Mouse (Mus musculus) natural killer cell, adult 2 months (primary cell): ENCODE measurements around the gene Hdac11.
"Not testable (repeated sequence)": the region's sequence is repeated elsewhere in the genome, so short reads cannot be mapped to it uniquely, and the experiment has no call there.

Experiments
- DNase-seq, 2 experiments: peaks; one replicate each; pipeline ENCODE4 v3.0.0; 2022; ENCODE audit warnings: low spot score in 2 of 2

Gene Hdac11

GRCm38 (mm10) chr6:91156554-91157236, at the start of gene Hdac11:
Gene Hdac11 (plus strand): TSS chr6:91156665.
- DNase-seq: peak; percentile 70

- peak in 1 of 2 experiments; percentile 26 for DNase-seq
These were observed 48.1 kb upstream of the Hdac11 start for GRCm38 (mm10) chr6:91108301-91108916.

- no peak for DNase-seq
These were observed 47.5 kb upstream of the Hdac11 start for GRCm38 (mm10) chr6:91108917-91109450.

GRCm38 (mm10) chr6:91109489-91109888, 47.0 kb upstream of the Hdac11 start:
- no peak for DNase-seq

GRCm38 (mm10) chr6:91110323-91111020, 46.0 kb upstream of the Hdac11 start:
- peak in 1 of 2 experiments; percentile 37 for DNase-seq

GRCm38 (mm10) chr6:91111141-91111953, 45.1 kb upstream of the Hdac11 start:
- peak in 1 of 2 experiments; percentile 30 for DNase-seq

- DNase-seq: no peak
These were observed 44.6 kb upstream of the Hdac11 start for GRCm38 (mm10) chr6:91111954-91112252.

- DNase-seq: peak; percentile 45 to 52
These were observed 41.7 kb upstream of the Hdac11 start for GRCm38 (mm10) chr6:91114716-91115115.

- no peak for DNase-seq
These were observed 41.3 kb upstream of the Hdac11 start for GRCm38 (mm10) chr6:91115158-91115557.

GRCm38 (mm10) chr6:91115863-91116243, 40.6 kb upstream of the Hdac11 start:
- peak; percentile 40 to 56 for DNase-seq

GRCm38 (mm10) chr6:91116244-91117145, 40.0 kb upstream of the Hdac11 start, which contains the start of gene Nup210:
Gene Nup210 (minus strand): TSS chr6:91116829.
- DNase-seq: peak; percentile 82 to 90

GRCm38 (mm10) chr6:91117149-91117548, 39.3 kb upstream of the Hdac11 start:
- DNase-seq: no peak

- DNase-seq: no peak
These were observed 37.9 kb upstream of the Hdac11 start for GRCm38 (mm10) chr6:91118526-91118925.

- no peak for DNase-seq
These were observed 36.3 kb upstream of the Hdac11 start for GRCm38 (mm10) chr6:91120206-91120605.

- DNase-seq: not testable (repeated sequence)
These were observed 35.4 kb upstream of the Hdac11 start for GRCm38 (mm10) chr6:91121089-91121488.

- DNase-seq: no peak
These were observed 33.0 kb upstream of the Hdac11 start for GRCm38 (mm10) chr6:91123453-91123852.

- peak in 1 of 2 experiments; percentile 31 for DNase-seq
These were observed 31.9 kb upstream of the Hdac11 start for GRCm38 (mm10) chr6:91124286-91125227.

- DNase-seq: no peak
These were observed 31.3 kb upstream of the Hdac11 start for GRCm38 (mm10) chr6:91125228-91125585.

- no peak for DNase-seq
These were observed 27.5 kb upstream of the Hdac11 start for GRCm38 (mm10) chr6:91128996-91129395.

- DNase-seq: no peak
These were observed 25.6 kb upstream of the Hdac11 start for GRCm38 (mm10) chr6:91130856-91131255.
